Mouse (Mus musculus): ENCODE data around the gene Nadk2. TPM values are rescaled to one million over a fixed set of nuclear protein-coding genes. Genes with fewer than 3 reads are reported as not detected.

Gene Nadk2
- polyA plus RNA-seq, 1 experiment from 2014 or later, result 33.1 TPM

DNA sequence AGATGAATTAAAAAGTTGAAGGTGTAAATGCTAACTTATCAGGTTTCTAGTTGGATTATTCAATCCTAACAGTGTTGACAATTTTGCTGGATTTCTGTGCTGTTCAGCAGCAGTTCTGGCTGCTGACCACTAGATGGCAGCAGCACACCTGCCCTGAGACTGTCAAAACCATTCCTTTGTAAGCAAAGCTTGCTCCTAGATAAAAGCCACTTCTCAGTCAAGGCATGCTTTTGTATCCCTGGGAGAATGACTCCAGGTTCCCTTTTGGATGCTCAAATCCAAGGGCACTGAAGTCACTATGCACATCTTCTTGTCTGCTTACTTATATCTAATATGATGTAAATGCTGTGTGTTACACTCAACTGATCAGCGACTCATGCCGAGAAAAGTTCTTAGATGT, 49.0 kb downstream of the Nadk2 start:
- no peak overlapping the region for H3K4me3 ChIP-seq
- H3K27me3 ChIP-seq (replicated peaks), result no peaks in the 10 kb centered on the region
- peak; percentile 79 for ATAC-seq (ENCODE audit: low FRiP score, low read depth)
- no peak overlapping the region for H3K9ac ChIP-seq
- no peaks in the 10 kb centered on the region for H3K9me3 ChIP-seq
- H3K4me2 ChIP-seq (replicated peaks), result no peak overlapping the region
- H3K27ac ChIP-seq, result no peak overlapping the region
- 92% methylated on average over 2 of the region's 2 CpGs for WGBS
- no peaks in the 10 kb centered on the region for H3K4me1 ChIP-seq
- H3K36me3 ChIP-seq, result peaks cover 84% of the 10 kb centered on the region

DNA sequence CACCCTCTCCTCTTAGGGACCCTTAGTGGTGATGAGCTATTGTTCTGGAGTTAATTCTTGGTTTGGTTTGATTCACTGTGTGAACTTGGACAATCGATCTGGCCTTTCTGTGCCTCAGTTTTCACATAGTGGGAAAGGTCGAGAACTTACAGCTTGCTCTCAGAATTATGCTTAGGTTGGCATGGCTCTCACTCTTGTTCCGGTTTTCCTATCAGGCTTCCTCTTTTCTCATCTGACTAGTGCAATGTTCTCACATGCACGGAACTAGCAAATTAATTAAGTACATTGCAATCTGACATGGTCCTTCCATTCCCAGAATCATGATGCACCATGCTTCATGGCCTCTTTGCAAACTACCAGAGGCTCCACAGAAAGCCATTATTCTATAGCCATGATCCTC, 51.9 kb downstream of the Nadk2 start:
- Histone ChIP-seq H3K9ac (no peak overlapping the region), H3K27ac (no peak overlapping the region), H3K27me3 (replicated peaks) (no peaks in the 10 kb centered on the region), H3K36me3 (peaks cover 75% of the 10 kb centered on the region), H3K4me1 (no peaks in the 10 kb centered on the region), H3K4me2 (replicated peaks) (no peak overlapping the region), H3K9me3 (no peaks in the 10 kb centered on the region), H3K4me3 (no peak overlapping the region)
- ATAC-seq (ENCODE audit: low FRiP score, low read depth), result no peak
- WGBS, result 92% methylated on average over 4 of the region's 4 CpGs

DNA sequence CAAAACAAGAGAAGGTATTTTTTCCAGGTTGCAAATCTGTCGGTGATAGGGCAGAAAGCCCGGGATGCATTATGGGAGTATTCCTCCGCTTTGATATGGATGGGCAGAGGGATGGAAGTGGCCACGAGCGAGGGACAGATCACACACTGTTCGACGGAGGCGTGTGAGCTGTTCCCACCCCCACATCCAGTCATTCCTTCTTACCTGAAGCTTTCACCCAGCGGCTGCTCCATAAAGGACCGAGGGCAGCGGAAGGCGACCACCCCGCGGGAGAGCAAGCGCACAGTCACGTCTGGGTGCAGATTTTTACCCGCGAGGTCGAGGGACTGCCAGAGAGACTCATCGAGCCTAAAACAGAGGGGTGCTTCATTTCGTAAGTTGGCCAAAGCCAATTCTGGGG, 53.8 kb downstream of the Nadk2 start:
- no peaks in the 10 kb centered on the region for H3K27me3 ChIP-seq (replicated peaks)
- H3K4me3 ChIP-seq, result no peak overlapping the region
- no peak overlapping the region for H3K9ac ChIP-seq
- peaks cover 72% of the 10 kb centered on the region for H3K36me3 ChIP-seq
- H3K4me1 ChIP-seq, result no peaks in the 10 kb centered on the region
- no peaks in the 10 kb centered on the region for H3K9me3 ChIP-seq
- WGBS, result 93% methylated on average over 21 of the region's 21 CpGs
- H3K27ac ChIP-seq, result no peak overlapping the region
- no peak overlapping the region for H3K4me2 ChIP-seq (replicated peaks)
- no peak for ATAC-seq (ENCODE audit: low FRiP score, low read depth)

DNA sequence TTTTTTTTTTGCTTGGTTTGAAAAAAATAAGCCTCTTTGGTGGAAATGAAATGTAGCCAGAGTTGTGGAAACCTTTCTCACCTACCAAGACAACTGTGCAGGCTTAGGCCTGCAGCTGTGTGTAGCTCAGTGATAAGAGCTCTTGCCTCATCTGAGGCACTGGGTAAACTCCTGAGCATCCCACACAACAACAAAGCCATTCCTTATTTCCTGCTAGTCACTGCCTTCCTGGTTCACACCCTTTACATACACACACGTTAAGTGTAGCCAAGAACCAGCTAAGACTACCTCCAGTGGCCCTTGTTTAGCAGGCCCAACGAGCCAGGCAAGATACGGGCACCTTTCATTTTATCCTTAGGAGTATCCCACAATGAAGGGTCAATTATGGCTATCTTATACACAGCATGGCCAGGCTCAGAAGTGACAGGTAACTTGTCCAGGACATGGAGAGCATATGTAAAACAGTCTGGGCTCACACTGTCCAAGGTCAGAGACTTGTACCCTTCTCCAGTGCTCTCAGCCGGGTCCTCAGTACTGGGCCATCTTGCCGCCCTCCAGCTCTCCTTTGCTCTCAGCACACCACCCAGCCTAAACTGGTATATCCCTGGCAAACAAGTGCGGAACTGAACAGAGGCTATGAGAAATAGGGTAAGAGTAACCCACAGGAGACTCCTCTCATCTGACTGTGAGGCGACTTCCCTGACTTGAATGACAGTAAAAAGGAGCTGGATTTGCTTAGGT, 56.2 kb downstream of the Nadk2 start:
- H3K9me3 ChIP-seq, result no peaks in the 10 kb centered on the region
- peaks cover 71% of the 10 kb centered on the region for H3K36me3 ChIP-seq

DNA sequence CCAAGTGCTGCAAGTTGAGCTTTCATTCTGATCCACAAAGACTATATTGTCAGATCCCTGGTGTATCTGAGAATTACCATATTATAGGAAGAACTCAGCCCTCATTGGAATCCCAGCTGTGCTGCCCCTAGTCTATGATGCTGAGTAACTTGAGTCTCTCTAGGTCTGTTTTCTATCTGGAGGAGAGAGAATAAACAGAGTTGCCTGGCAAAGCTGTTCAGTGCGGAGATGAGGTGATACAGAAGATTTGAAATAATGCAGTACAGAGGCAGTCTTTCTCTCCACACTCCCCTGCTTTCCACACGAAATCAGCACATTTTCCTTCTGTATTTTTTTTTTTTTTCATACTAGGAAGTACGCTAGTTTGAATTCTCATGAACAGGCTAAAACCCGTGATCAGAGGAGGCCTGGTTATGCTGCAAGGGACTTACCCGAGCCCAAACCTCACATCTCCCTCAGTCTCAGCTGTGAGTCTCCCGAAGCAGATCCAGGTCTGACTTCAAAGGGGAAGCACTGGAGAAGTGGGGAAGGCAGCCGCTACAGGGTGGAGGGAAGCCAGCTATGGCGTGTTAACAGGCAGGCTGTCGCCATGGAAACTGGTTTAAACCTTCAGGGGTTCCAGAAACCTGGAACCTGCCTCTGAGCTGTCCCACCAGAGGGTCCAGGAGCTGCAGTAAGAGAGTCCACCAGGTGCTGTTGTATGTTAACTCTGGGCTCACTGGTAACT, 59.9 kb downstream of the Nadk2 start:
- H3K4me2 ChIP-seq (replicated peaks), result no peak overlapping the region
- 83% methylated on average over 9 of the region's 9 CpGs for WGBS
- no peaks in the 10 kb centered on the region for H3K27me3 ChIP-seq (replicated peaks)
- ATAC-seq (ENCODE audit: low FRiP score, low read depth), result no peak
- no peak overlapping the region for H3K27ac ChIP-seq
- no peak overlapping the region for H3K4me3 ChIP-seq
- H3K4me1 ChIP-seq, result no peaks in the 10 kb centered on the region
- peaks cover 47% of the 10 kb centered on the region for H3K36me3 ChIP-seq
- no peak overlapping the region for H3K9ac ChIP-seq
- no peaks in the 10 kb centered on the region for H3K9me3 ChIP-seq

More for the DNA sequence above, 56.2 kb downstream of the Nadk2 start:
- WGBS, result 92% methylated on average over 7 of the region's 7 CpGs
- Histone ChIP-seq H3K4me2 (replicated peaks) (no peak overlapping the region), H3K9ac (no peak overlapping the region), H3K27me3 (replicated peaks) (no peaks in the 10 kb centered on the region), H3K4me1 (no peaks in the 10 kb centered on the region), H3K27ac (no peak overlapping the region), H3K4me3 (no peak overlapping the region)
- no peak for ATAC-seq (ENCODE audit: low FRiP score, low read depth)

DNA sequence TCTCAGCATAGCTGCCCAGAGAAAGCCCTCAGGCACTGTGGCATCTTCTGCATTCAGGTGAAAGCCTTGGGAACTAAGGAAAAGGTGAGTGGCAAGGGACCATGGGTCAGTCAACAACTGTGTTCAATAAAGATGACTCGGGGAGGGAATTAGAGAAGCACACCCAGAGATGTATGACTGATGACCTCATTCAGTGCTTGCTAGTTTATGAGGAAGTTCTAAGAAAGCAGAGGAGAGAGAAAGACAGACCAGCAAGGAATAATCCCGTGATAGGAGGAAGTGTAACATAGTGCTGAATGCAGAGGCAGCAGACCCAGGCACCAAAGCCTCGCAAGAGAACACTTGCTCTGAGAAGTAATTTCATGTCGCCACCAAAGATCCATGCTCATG, 60.4 kb downstream of the Nadk2 start:
- H3K27ac ChIP-seq, result no peak overlapping the region
- H3K9ac ChIP-seq, result no peak overlapping the region
- no peaks in the 10 kb centered on the region for H3K4me1 ChIP-seq
- no peak overlapping the region for H3K4me2 ChIP-seq (replicated peaks)
- no peak for ATAC-seq (ENCODE audit: low FRiP score, low read depth)
- 89% methylated on average over 4 of the region's 4 CpGs for WGBS
- no peaks in the 10 kb centered on the region for H3K27me3 ChIP-seq (replicated peaks)
- H3K9me3 ChIP-seq, result no peaks in the 10 kb centered on the region
- peaks cover 52% of the 10 kb centered on the region for H3K36me3 ChIP-seq
- no peak overlapping the region for H3K4me3 ChIP-seq

DNA sequence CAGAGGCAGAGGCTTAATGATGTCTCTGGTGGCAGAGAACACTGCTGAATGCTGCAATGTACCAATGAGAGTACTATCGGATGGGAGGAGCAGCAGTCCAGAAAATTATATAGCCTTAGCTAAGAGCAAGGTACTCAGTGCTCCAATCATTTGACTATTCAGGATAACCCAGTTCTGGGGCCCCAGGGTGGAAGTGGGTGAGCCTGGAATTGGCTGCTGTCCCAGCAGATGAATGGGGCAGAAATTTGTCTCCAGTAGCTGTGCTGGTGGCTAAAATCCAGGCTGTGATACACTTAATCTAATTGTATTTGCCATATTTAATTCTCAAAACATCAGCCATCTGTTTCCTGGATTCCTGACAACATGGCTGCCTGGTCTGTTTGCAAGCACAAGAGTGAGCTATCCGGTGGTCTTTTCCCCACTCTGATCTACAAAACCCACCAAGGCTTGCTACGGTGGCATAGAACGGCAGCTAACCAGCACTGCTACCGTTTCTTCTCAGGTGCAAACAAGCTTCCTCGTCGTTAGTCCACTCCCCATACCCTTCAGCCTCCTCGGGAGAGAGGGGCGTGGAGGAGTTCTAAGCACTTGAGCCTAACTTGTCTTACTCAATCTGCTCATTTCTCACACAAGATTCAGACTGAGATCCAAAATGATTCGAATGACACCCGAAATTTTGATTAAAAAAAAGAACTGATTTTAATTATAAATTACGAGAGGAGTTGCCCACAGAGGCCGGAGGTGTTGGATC, 61.8 kb downstream of the Nadk2 start:
- Histone ChIP-seq H3K4me1 (no peaks in the 10 kb centered on the region), H3K27me3 (replicated peaks) (no peaks in the 10 kb centered on the region), H3K4me2 (replicated peaks) (no peak overlapping the region), H3K9ac (no peak overlapping the region), H3K4me3 (no peak overlapping the region), H3K36me3 (peaks cover 56% of the 10 kb centered on the region), H3K9me3 (no peaks in the 10 kb centered on the region), H3K27ac (no peak overlapping the region)
- no peak for ATAC-seq (ENCODE audit: low FRiP score, low read depth)
- WGBS, result 92% methylated on average over 13 of the region's 13 CpGs

DNA sequence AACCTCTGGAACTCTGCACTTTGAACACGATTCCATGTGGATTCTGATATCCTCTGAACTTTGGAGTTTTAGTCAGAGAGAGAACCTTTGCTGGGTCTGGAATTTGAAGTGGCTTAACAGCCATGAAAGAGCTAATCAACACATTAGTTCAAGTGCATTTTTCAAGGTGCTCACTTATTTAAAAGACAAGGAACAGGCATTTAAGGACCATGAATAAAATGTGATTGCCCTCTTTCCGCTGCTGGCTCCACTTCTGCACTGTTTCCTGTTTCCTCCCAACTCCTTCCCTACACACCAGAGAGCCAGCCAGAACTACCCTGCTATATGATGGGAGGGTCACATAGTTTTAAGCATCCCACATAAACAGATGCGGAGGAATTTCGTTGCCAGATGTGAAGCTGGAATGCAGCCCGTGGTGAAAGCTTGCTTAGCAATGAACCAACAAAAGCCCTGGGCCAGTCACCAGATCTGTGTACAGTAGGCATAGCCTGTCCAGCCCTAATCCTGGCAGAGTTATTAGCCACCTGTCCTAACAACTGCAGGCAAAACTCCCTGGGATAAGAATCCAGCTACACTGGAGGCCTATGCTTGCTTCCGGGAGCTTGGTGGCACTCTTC, 63.9 kb downstream of the Nadk2 start:
- peaks cover 42% of the 10 kb centered on the region for H3K36me3 ChIP-seq
- H3K4me3 ChIP-seq, result no peak overlapping the region
- H3K4me2 ChIP-seq (replicated peaks), result no peak overlapping the region
- H3K4me1 ChIP-seq, result peaks cover 15% of the 10 kb centered on the region
- no peak for ATAC-seq (ENCODE audit: low FRiP score, low read depth)
- WGBS, result 76% methylated on average over 6 of the region's 6 CpGs
- H3K27ac ChIP-seq, result no peak overlapping the region
- H3K27me3 ChIP-seq (replicated peaks), result no peaks in the 10 kb centered on the region
- no peaks in the 10 kb centered on the region for H3K9me3 ChIP-seq
- H3K9ac ChIP-seq, result no peak overlapping the region

DNA sequence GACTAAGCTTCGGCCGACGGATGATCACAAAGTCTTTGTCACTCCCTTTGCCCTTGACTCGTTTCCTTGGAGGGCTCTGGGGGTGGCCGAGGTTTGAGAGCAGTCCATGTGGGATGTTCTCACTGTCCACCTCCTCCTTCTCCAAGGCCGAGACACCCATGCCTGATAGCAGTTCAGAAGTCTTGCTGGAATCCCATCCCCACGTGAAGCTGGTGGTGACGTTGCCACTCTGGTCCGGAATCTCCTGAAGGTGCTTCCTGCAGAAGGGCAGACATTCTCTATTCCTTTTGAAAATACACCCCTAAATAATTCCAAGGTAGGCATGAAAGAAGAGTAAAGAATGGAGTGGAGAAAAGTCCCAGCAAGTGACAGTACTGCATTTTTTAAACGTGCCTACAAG, 68.4 kb downstream of the Nadk2 start:
- no peak overlapping the region for H3K27ac ChIP-seq
- ATAC-seq (ENCODE audit: low FRiP score, low read depth), result no peak
- WGBS, result 32% methylated on average over 10 of the region's 10 CpGs

DNA sequence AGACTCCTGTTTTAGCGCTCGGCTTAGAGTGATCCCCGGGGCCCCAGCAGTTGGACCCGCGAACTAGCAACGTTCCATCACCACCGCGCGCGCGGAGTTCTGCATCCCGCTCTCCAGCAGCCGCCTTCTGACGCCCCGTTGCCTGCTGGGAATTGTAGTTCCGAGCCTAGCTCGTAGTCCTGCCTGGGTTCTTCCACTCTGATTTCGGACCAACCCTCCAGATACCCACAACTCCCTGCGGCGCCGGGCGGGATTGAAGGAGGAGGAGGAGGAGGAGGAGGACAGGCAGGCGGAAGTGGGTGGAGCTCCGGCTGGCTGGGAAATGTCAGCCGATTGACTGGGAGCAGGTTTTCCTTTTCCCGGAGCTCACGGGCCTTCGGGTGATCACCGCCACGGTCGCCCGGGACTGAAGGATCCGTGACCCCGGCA, 69.2 kb downstream of the Nadk2 start, which contains the start of gene Lmbrd2:
TSS of gene Lmbrd2 (plus strand) at position 299 of the 429 bp plus-strand sequence.
- 0% methylated on average over 34 of the region's 34 CpGs for WGBS
- Histone ChIP-seq H3K4me2 (replicated peaks) (peak within 1 kb of the TSS; percentile 79), H3K27ac (peak within 1 kb of the TSS; percentile 68; the same call in 1 of the 2 replicates), H3K9ac (peak within 1 kb of the TSS; percentile 71), H3K36me3 (peaks cover 22% of the 10 kb centered on the region), H3K9me3 (no peaks in the 10 kb centered on the region), H3K27me3 (replicated peaks) (no peaks in the 10 kb centered on the region), H3K4me3 (peak within 1 kb of the TSS; percentile 77), H3K4me1 (peaks cover 19% of the 10 kb centered on the region)
- ATAC-seq (ENCODE audit: low FRiP score, low read depth), result peak; percentile 99

More for the DNA sequence above, 68.4 kb downstream of the Nadk2 start:
- H3K9ac ChIP-seq, result peak overlapping the region; percentile 50
- H3K9me3 ChIP-seq, result no peaks in the 10 kb centered on the region
- H3K27me3 ChIP-seq (replicated peaks), result no peaks in the 10 kb centered on the region
- peak overlapping the region; percentile 67 for H3K4me2 ChIP-seq (replicated peaks)
- peaks cover 22% of the 10 kb centered on the region for H3K36me3 ChIP-seq
- peak overlapping the region; percentile 77 for H3K4me3 ChIP-seq
- peaks cover 19% of the 10 kb centered on the region for H3K4me1 ChIP-seq

DNA sequence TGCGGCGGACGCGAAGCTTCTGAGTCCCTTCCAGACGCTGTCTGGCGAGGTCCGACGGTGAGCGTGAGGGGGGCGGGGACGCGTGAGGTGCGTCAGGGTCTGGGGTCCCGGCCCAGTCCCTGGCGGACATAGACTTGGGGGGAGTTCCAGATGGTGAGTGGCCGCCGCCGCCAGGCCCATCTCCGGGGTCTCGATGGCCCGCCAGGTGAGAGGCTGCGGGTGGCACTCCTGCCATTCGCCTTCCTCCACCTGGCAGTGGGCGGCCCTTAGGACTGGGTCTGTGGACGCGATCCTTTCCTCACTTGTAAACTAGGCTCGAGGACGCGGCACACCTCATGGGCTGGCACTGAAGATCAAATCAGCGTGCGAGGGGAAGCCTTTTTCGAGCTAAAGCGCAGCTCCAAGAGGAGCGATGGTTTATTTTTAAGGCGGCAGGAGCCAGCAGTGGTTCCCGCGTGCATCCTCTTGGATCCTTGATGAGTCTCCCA, 69.7 kb downstream of the Nadk2 start:
- Histone ChIP-seq H3K9me3 (no peaks in the 10 kb centered on the region), H3K4me2 (replicated peaks) (peak overlapping the region; percentile 79), H3K4me1 (peaks cover 19% of the 10 kb centered on the region), H3K9ac (peak overlapping the region; percentile 71), H3K4me3 (peak overlapping the region; percentile 77), H3K27ac (peak overlapping the region; percentile 68; the same call in 1 of the 2 replicates), H3K27me3 (replicated peaks) (no peaks in the 10 kb centered on the region), H3K36me3 (peaks cover 22% of the 10 kb centered on the region)
- 0% methylated on average over 37 of the region's 37 CpGs for WGBS
- ATAC-seq (ENCODE audit: low FRiP score, low read depth), result peak; percentile 92

DNA sequence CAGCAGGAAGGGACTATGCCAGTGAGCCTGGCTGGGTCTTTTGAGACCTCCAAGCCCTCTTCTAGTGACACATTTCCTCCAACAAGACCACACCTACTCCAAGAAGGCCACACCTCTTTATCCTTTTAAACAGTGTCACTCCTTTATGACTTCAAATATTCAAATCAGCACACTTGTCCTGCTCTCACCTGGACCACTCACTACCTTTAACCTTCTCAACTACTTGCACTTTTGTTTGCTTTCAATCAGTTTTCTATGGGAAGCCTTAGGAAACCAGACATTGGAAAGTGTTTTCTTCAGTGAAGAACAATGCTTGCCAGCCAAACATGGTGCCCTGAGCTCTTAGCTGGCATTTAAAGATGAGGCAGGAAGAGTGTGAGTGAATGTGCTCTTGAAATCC, 84.3 kb downstream of the Nadk2 start, which contains the start of gene Skp2:
TSS of gene Skp2 (minus strand) at position 101 of the 400 bp plus-strand sequence.
- Histone ChIP-seq H3K4me3 (no peak within 1 kb of the TSS), H3K9me3 (no peaks in the 10 kb centered on the region), H3K9ac (no peak within 1 kb of the TSS), H3K4me2 (replicated peaks) (no peak within 1 kb of the TSS), H3K27ac (no peak within 1 kb of the TSS), H3K27me3 (replicated peaks) (no peaks in the 10 kb centered on the region), H3K36me3 (peaks cover 21% of the 10 kb centered on the region), H3K4me1 (no peaks in the 10 kb centered on the region)
- no peak for ATAC-seq (ENCODE audit: low FRiP score, low read depth)
